In genomic region chr13:43691755-43692154, GRCm38 (mm10) we compare ENCODE assay signal across 16 mouse cellular contexts.
DNase-seq lines count a peak whose midpoint lies in the region; ATAC-seq and TF ChIP-seq lines count a peak whose summit lies in the region.
"Had no signal": no experiment of that assay in that cellular context is flagged by ENCODE, and none has a peak within 500 bp of the region (broad histone marks: within the 10 kb centered on the region; RNA-seq: fewer than 3 reads in every experiment).

No protein-coding gene starts in this region.

- ATAC-seq in lung, embryonic 14.5 days (ENCODE audit: insufficient read depth) = no peak
- ATAC-seq in inflammation-experienced regulatory T-cells, adult 6 months = no peak

- 61% methylated on average over 3 of the region's 3 CpGs for WGBS in heart, adult 2 months
- WGBS in lung, embryonic 14.5 days = 34% methylated on average over 3 of the region's 3 CpGs

- H3K9me3 ChIP-seq in lung, embryonic 14.5 days (ENCODE audit: low read depth, low read length) = no peaks in the 10 kb centered on the region
- no peaks in the 10 kb centered on the region; the same call in 1 of the 2 replicates for H3K9me3 ChIP-seq in E14TG2a.4 (ENCODE audit: low read length)
- H3K9me3 ChIP-seq: embryonic facial prominence, embryonic 15.5 days; kidney, embryonic 15.5 days; lung, embryonic 15.5 days had no signal

- intact Hi-C loops in heart, adult 2 months (cut with DNase I) = no loop called here
- intact Hi-C loops in heart, postnatal 10 days (cut with DNase I) = no loop called here

- H3K36me3 ChIP-seq in heart, adult 2 months (ENCODE audit: control insufficient read depth, insufficient read depth, low read length) = no peaks in the 10 kb centered on the region
- no peaks in the 10 kb centered on the region for H3K36me3 ChIP-seq in lung, embryonic 14.5 days (ENCODE audit: insufficient read depth)
- no peaks in the 10 kb centered on the region for H3K36me3 ChIP-seq in E14TG2a.4 (ENCODE audit: insufficient read depth, low read length)
- H3K36me3 ChIP-seq: embryonic facial prominence, embryonic 15.5 days; kidney, embryonic 15.5 days; lung, embryonic 15.5 days had no signal

- no peak for TF ChIP-seq POLR2A in heart, adult 2 months (IDR thresholded peaks at IDR 0.05; ENCODE audit: insufficient read depth, low read depth, low read length)

- no peak for TF ChIP-seq EP300 in heart, adult 2 months (IDR thresholded peaks at IDR 0.05; ENCODE audit: insufficient read depth, low read depth, low read length)

- no peak overlapping the region for H3K27ac ChIP-seq in heart, adult 2 months
- no peak overlapping the region for H3K27ac ChIP-seq in lung, embryonic 14.5 days (ENCODE audit: low read depth)
- H3K27ac ChIP-seq: embryonic facial prominence, embryonic 15.5 days; kidney, embryonic 15.5 days; lung, embryonic 15.5 days had no signal

- no peak overlapping the region for H3K4me3 ChIP-seq in heart, adult 2 months
- no peak overlapping the region for H3K4me3 ChIP-seq in lung, embryonic 14.5 days (ENCODE audit: low read depth, low read length)
- no peak overlapping the region for H3K4me3 ChIP-seq in E14TG2a.4 (replicated peaks; ENCODE audit: low read length)
- H3K4me3 ChIP-seq: embryonic facial prominence, embryonic 15.5 days; kidney, embryonic 15.5 days; lung, embryonic 15.5 days had no signal

- H3K9ac ChIP-seq in heart, adult 2 months (ENCODE audit: low read depth, low read length) = no peak overlapping the region
- H3K9ac ChIP-seq in lung, embryonic 14.5 days = no peak overlapping the region
- H3K9ac ChIP-seq: embryonic facial prominence, embryonic 15.5 days; kidney, embryonic 15.5 days; lung, embryonic 15.5 days had no signal

- no peak overlapping the region for H3K4me2 ChIP-seq in lung, embryonic 14.5 days
- H3K4me2 ChIP-seq: embryonic facial prominence, embryonic 15.5 days; lung, embryonic 15.5 days had no signal

- no peaks in the 10 kb centered on the region for H3K4me1 ChIP-seq in heart, adult 2 months (ENCODE audit: control insufficient read depth, insufficient read depth, low read length)
- H3K4me1 ChIP-seq in lung, embryonic 14.5 days (ENCODE audit: insufficient read depth) = no peaks in the 10 kb centered on the region
- peaks cover 13% of the 10 kb centered on the region for H3K4me1 ChIP-seq in E14TG2a.4 (replicated peaks; ENCODE audit: low read depth, low read length)
- H3K4me1 ChIP-seq: lung, embryonic 15.5 days had no signal

- DNase-seq in heart, adult 2 months = no peak
- no peak for DNase-seq in heart, postnatal 10 days
- DNase-seq in lung, embryonic 14.5 days = peak; percentile 41
- DNase-seq in lung, postnatal 36 days = no peak
- peak; percentile 38 for DNase-seq in retina, embryonic 14.5 days (ENCODE audit: low spot score)
- DNase-seq in layer of hippocampus, postnatal 36 days = no peak
- DNase-seq: cerebellum, postnatal 14 days; heart, postnatal 36 days; liver; right cerebral cortex, postnatal 14 days; thymus, adult 2 months had no signal

- peak; percentile 37 for TF ChIP-seq CTCF in heart, adult 2 months (IDR thresholded peaks at IDR 0.05)
- TF ChIP-seq CTCF in lung, embryonic 14.5 days (IDR thresholded peaks at IDR 0.05; ENCODE audit: low read depth) = peak; percentile 43
- TF ChIP-seq CTCF in E14TG2a.4 (conservative IDR thresholded peaks at IDR 0.05; ENCODE audit: low read length) = peak; percentile 81

- H3K27me3 ChIP-seq in heart, adult 2 months (ENCODE audit: control insufficient read depth, insufficient read depth, low read length) = no peaks in the 10 kb centered on the region
- H3K27me3 ChIP-seq in lung, embryonic 14.5 days (ENCODE audit: insufficient read depth, low read length) = no peaks in the 10 kb centered on the region
- peaks cover 2% of the 10 kb centered on the region for H3K27me3 ChIP-seq in E14TG2a.4 (ENCODE audit: insufficient read depth, low read length)
- H3K27me3 ChIP-seq: embryonic facial prominence, embryonic 15.5 days; kidney, embryonic 15.5 days; lung, embryonic 15.5 days had no signal

- no peaks in the 10 kb centered on the region for H3K79me2 ChIP-seq in heart, adult 2 months (replicated peaks; ENCODE audit: control insufficient read depth, insufficient read depth, low read length)

Comparison
In these comparisons a context has a peak if more than half of its experiments do, and no peak if none do; other contexts are left out.
1. DNase-seq: peak in lung, embryonic 14.5 days (single experiment) and retina, embryonic 14.5 days (single experiment); none in heart, adult 2 months (0 of 2), heart, postnatal 10 days (0 of 2), lung, postnatal 36 days (single experiment) and layer of hippocampus, postnatal 36 days (0 of 2).
2. Peak in every context shown above with its lines, with median percentiles within 50 percentile points of each other: CTCF ChIP-seq.